10 mouse cellular contexts compared by ENCODE assay signal in genomic region chr4:76424324-76425229, GRCm38 (mm10).
DNase-seq lines count a peak whose midpoint lies in the region; ATAC-seq and TF ChIP-seq lines count a peak whose summit lies in the region.
"Had no signal": no experiment of that assay in that cellular context is flagged by ENCODE, and none has a peak within 500 bp of the region (broad histone marks: within the 10 kb centered on the region; RNA-seq: fewer than 3 reads in every experiment).

No protein-coding gene starts in this region.

- no peak for TF ChIP-seq EP300 in stomach, postnatal 0 days (optimal IDR thresholded peaks at IDR 0.05)

- no peak for TF ChIP-seq CTCF in stomach, postnatal 0 days (IDR thresholded peaks at IDR 0.05; ENCODE audit: low read depth)

- H3K4me1 ChIP-seq in kidney, embryonic 16.5 days (ENCODE audit: insufficient read depth, low read length), result 0 out of 2 replicates have a peak, but pooled peaks cover 6% of the 10 kb centered on the region
- no peaks in the 10 kb centered on the region for H3K4me1 ChIP-seq in stomach, postnatal 0 days (replicated peaks; ENCODE audit: control insufficient read depth, insufficient read depth)
- 0 out of 2 replicates have a peak, but pooled peaks cover 6% of the 10 kb centered on the region for H3K4me1 ChIP-seq in forebrain, embryonic 15.5 days
- H3K4me1 ChIP-seq: liver, embryonic 12.5 days had no signal

- H3K4me2 ChIP-seq in kidney, embryonic 16.5 days (replicated peaks; ENCODE audit: low read depth, low read length), result 0 out of 2 replicates have a peak overlapping the region, but pooled peaks have one; percentile 18
- peak overlapping the region; percentile 32 for H3K4me2 ChIP-seq in stomach, postnatal 0 days (replicated peaks; ENCODE audit: low read depth)
- H3K4me2 ChIP-seq in forebrain, embryonic 15.5 days (replicated peaks), result no peak overlapping the region
- H3K4me2 ChIP-seq: hindbrain, embryonic 15.5 days; liver, embryonic 12.5 days had no signal

- peak overlapping the region; percentile 37 for H3K27ac ChIP-seq in kidney, embryonic 16.5 days (ENCODE audit: low read length)
- no peak overlapping the region for H3K27ac ChIP-seq in stomach, postnatal 0 days (replicated peaks)
- H3K27ac ChIP-seq in forebrain, embryonic 15.5 days (replicated peaks), result no peak overlapping the region
- H3K27ac ChIP-seq: hindbrain, embryonic 15.5 days; liver, embryonic 12.5 days had no signal

- H3K4me3 ChIP-seq in kidney, embryonic 16.5 days (ENCODE audit: low read length), result no peak overlapping the region
- no peak overlapping the region for H3K4me3 ChIP-seq in stomach, postnatal 0 days (ENCODE audit: low read depth, low read length)
- no peak overlapping the region for H3K4me3 ChIP-seq in forebrain, embryonic 15.5 days
- H3K4me3 ChIP-seq: hindbrain, embryonic 15.5 days; liver, embryonic 12.5 days had no signal

- 62% methylated on average over 9 of the region's 9 CpGs for WGBS in kidney, embryonic 16.5 days
- 26% methylated on average over 9 of the region's 9 CpGs for WGBS in stomach, postnatal 0 days
- 66% methylated on average over 9 of the region's 9 CpGs for WGBS in forebrain, embryonic 15.5 days

- H3K9me3 ChIP-seq in kidney, embryonic 16.5 days (ENCODE audit: low read length), result no peaks in the 10 kb centered on the region
- H3K9me3 ChIP-seq in stomach, postnatal 0 days (ENCODE audit: control insufficient read depth, low read length), result no peaks in the 10 kb centered on the region
- no peaks in the 10 kb centered on the region for H3K9me3 ChIP-seq in forebrain, embryonic 15.5 days
- H3K9me3 ChIP-seq: hindbrain, embryonic 15.5 days; liver, embryonic 12.5 days had no signal

- H3K27me3 ChIP-seq in kidney, embryonic 16.5 days (ENCODE audit: insufficient read depth, low read length), result no peaks in the 10 kb centered on the region
- H3K27me3 ChIP-seq in stomach, postnatal 0 days (ENCODE audit: control insufficient read depth, insufficient read depth, low read length), result no peaks in the 10 kb centered on the region
- H3K27me3 ChIP-seq in forebrain, embryonic 15.5 days, result no peaks in the 10 kb centered on the region
- H3K27me3 ChIP-seq: hindbrain, embryonic 15.5 days; liver, embryonic 12.5 days had no signal

- no peak overlapping the region for H3K9ac ChIP-seq in kidney, embryonic 16.5 days (replicated peaks; ENCODE audit: low read length)
- no peak overlapping the region for H3K9ac ChIP-seq in stomach, postnatal 0 days (ENCODE audit: low read length)
- H3K9ac ChIP-seq in forebrain, embryonic 15.5 days (replicated peaks), result no peak overlapping the region
- H3K9ac ChIP-seq: hindbrain, embryonic 15.5 days; liver, embryonic 12.5 days had no signal

- ATAC-seq in kidney, embryonic 16.5 days (ENCODE audit: low FRiP score, low TSS enrichment), result peak; percentile 54; the same call in 1 of the 2 replicates
- peak; percentile 91 for ATAC-seq in stomach, postnatal 0 days (ENCODE audit: low FRiP score, low TSS enrichment)
- no peak for ATAC-seq in forebrain, embryonic 15.5 days (replicated peaks)
- ATAC-seq: liver, embryonic 12.5 days had no signal

- DNase-seq in adrenal gland, adult 2 months, result peak; percentile 61
- no peak for DNase-seq in adrenal gland, adult 18-20 months (ENCODE audit: low spot score in 2 of 2)
- DNase-seq in urinary bladder, postnatal 14 days (ENCODE audit: low spot score), result peak; percentile 35
- no peak for DNase-seq in urinary bladder, adult 18-20 months (ENCODE audit: low spot score in 2 of 2)
- DNase-seq in stomach, postnatal 0 days (ENCODE audit: low spot score), result peak; percentile 63
- no peak for DNase-seq in natural killer cell, adult 2 months (ENCODE audit: low spot score in 2 of 2)

- no peaks in the 10 kb centered on the region for H3K36me3 ChIP-seq in kidney, embryonic 16.5 days (ENCODE audit: insufficient read depth, low read length)
- no peaks in the 10 kb centered on the region for H3K36me3 ChIP-seq in stomach, postnatal 0 days (ENCODE audit: control insufficient read depth, insufficient read depth, low read length)
- H3K36me3 ChIP-seq in forebrain, embryonic 15.5 days, result no peaks in the 10 kb centered on the region
- H3K36me3 ChIP-seq: hindbrain, embryonic 15.5 days; liver, embryonic 12.5 days had no signal

Comparison
In these comparisons a context has a peak if more than half of its experiments do, and no peak if none do; other contexts are left out.
1. DNase-seq: peak in adrenal gland, adult 2 months (single experiment), urinary bladder, postnatal 14 days (single experiment) and stomach, postnatal 0 days (single experiment); none in adrenal gland, adult 18-20 months (0 of 2), urinary bladder, adult 18-20 months (0 of 2) and natural killer cell, adult 2 months (0 of 2).